Mouse (Mus musculus) ovary, adult 18-20 months (tissue): Measurements from ENCODE around the gene Pias4.
"Not testable (repeated sequence)": the region's sequence is repeated elsewhere in the genome, so short reads cannot be mapped to it uniquely, and the experiment has no call there.

ENCODE experiments used
- DNase-seq: peaks from one replicate; pipeline ENCODE4 v3.0.0; 2022; ENCODE audit warnings: low spot score, mixed read lengths

The Pias4 gene

GRCm38 (mm10) chr10:81167200-81168086 lies at the start of gene Pias4:
TSS of gene Pias4 (minus strand) at chr10:81167923.
- peak; percentile 99 for DNase-seq

- DNase-seq, result not testable (repeated sequence)
Measured at GRCm38 (mm10) chr10:81217267-81217666, 49.5 kb upstream of the Pias4 start.

GRCm38 (mm10) chr10:81216810-81217209 lies 49.1 kb upstream of the Pias4 start:
- no peak for DNase-seq

- DNase-seq, result no peak
Measured at GRCm38 (mm10) chr10:81216260-81216659, 48.5 kb upstream of the Pias4 start.

GRCm38 (mm10) chr10:81210154-81210553 lies 42.4 kb upstream of the Pias4 start:
- no peak for DNase-seq

GRCm38 (mm10) chr10:81204137-81204536 lies 36.4 kb upstream of the Pias4 start:
- DNase-seq, result no peak

- DNase-seq, result no peak
Measured at GRCm38 (mm10) chr10:81202978-81203720, 35.4 kb upstream of the Pias4 start.

GRCm38 (mm10) chr10:81201807-81202758 lies 34.4 kb upstream of the Pias4 start, which contains the start of gene Nmrk2:
TSS of gene Nmrk2 (minus strand) at chr10:81202051.
- DNase-seq, result no peak

GRCm38 (mm10) chr10:81200605-81201287 lies 33.0 kb upstream of the Pias4 start:
- DNase-seq, result no peak

GRCm38 (mm10) chr10:81200141-81200540 lies 32.4 kb upstream of the Pias4 start:
- no peak for DNase-seq

GRCm38 (mm10) chr10:81198990-81199389 lies 31.3 kb upstream of the Pias4 start:
- no peak for DNase-seq

- DNase-seq, result no peak
Measured at GRCm38 (mm10) chr10:81198230-81198629, 30.5 kb upstream of the Pias4 start.

GRCm38 (mm10) chr10:81197305-81197704 lies 29.6 kb upstream of the Pias4 start:
- no peak for DNase-seq

GRCm38 (mm10) chr10:81196470-81197065 lies 28.8 kb upstream of the Pias4 start:
- DNase-seq, result no peak

- DNase-seq, result no peak
Measured at GRCm38 (mm10) chr10:81195300-81195699, 27.6 kb upstream of the Pias4 start.

GRCm38 (mm10) chr10:81193991-81194774 lies 26.5 kb upstream of the Pias4 start:
- DNase-seq, result no peak

- no peak for DNase-seq
Measured at GRCm38 (mm10) chr10:81192968-81193501, 25.3 kb upstream of the Pias4 start.

- peak; percentile 73 for DNase-seq
Measured at GRCm38 (mm10) chr10:81192270-81192967, 24.7 kb upstream of the Pias4 start.

GRCm38 (mm10) chr10:81191342-81191982 lies 23.7 kb upstream of the Pias4 start:
- DNase-seq, result no peak
